Mouse (Mus musculus): Measurements from ENCODE around the gene Slc2a10. TPM values are rescaled to one million over a fixed set of nuclear protein-coding genes. Genes with fewer than 3 reads are reported as not detected.

Gene Slc2a10
- polyA plus RNA-seq, 2 experiments from 2014 or later, result not detected

DNA sequence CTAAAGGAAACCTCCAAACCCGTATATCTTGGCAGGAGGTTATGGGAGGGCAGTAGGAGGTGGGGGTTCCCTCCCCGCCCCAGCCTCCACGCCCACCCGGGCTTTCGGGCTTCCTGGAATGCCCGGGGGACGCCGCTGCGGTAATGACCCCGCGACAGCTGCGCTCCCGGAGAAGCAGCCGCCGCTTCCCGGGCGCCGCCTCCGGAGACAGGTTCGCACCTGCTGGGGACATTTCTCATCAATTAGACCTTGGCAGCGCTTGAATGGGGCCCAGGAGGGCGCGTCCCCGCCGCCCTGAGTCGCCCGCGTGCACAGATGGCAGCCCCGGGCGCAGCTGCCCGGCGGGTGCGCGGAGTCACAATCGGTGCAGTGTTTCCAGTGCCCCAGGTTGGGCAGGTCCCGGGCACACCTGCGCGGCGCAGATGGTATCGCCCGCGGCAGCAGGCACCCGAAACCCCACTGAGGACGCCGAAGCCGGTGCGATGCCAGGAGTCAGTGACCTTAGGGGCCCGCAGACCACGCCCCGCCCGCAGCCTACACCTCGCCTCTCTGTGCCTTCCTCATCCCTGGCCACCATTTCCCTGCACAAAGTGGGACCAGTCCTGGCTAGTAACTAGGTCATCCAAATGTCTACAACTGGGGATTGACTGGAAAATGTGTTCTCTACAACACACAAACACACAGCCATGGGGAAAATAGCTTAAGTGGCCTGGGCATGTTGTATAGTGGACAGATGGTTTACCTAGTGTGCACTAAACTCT is 59.9 kb downstream of the Slc2a10 start:
- ATAC-seq, result no peak

- no peak for ATAC-seq
These were observed 60.5 kb downstream of the Slc2a10 start for GRCm38 (mm10) chr2:165564101-165564500.

GRCm38 (mm10) chr2:165564620-165565019 is 61.0 kb downstream of the Slc2a10 start:
- ATAC-seq, result no peak

- no peak for ATAC-seq
These were observed 63.3 kb downstream of the Slc2a10 start for GRCm38 (mm10) chr2:165566898-165567297.

GRCm38 (mm10) chr2:165567820-165568219 is 64.2 kb downstream of the Slc2a10 start:
- ATAC-seq, result no peak

GRCm38 (mm10) chr2:165568911-165569310 is 65.3 kb downstream of the Slc2a10 start:
- no peak for ATAC-seq

Other genes with a start within 250 kb of the Slc2a10 start
- 10 to 100 TPM; 39.2 to 59.8 TPM for gene Slc35c2, start 215.9 kb upstream of the Slc2a10 start, polyA plus RNA-seq (2017; shearing (Covaris generic))
- gene Elmo2, start 177.3 kb upstream of the Slc2a10 start, polyA plus RNA-seq (2017; shearing (Covaris generic)), result 10 to 100 TPM; 37.2 to 65.4 TPM
- gene Zfp663, start 135.1 kb upstream of the Slc2a10 start, polyA plus RNA-seq (2017; shearing (Covaris generic)), result not detected
- not detected for gene Zfp334, start 115.5 kb upstream of the Slc2a10 start, polyA plus RNA-seq (2017; shearing (Covaris generic))
- not detected for gene Ocstamp, start 103.4 kb upstream of the Slc2a10 start, polyA plus RNA-seq (2017; shearing (Covaris generic))
- gene Slc13a3, start 30.6 kb upstream of the Slc2a10 start, polyA plus RNA-seq (2017; shearing (Covaris generic)), result under 1 TPM in 1 of 2 experiments, not detected in 1; 0.32 TPM
- 1 to 10 TPM; 4.1 to 4.7 TPM for gene Trp53rka, start 10.5 kb upstream of the Slc2a10 start, polyA plus RNA-seq (2017; shearing (Covaris generic))
- gene Eya2, start 91.2 kb downstream of the Slc2a10 start, polyA plus RNA-seq (2017; shearing (Covaris generic)), result 10 to 100 TPM; 11.9 to 18.9 TPM

Data from CD4-positive, CD25-positive, alpha-beta regulatory T cell, adult 4 months (primary cell).